Mouse (Mus musculus) stomach, postnatal 0 days (tissue): ENCODE measurements around the gene Hist1h2bp.

Experiments used
- CTCF ChIP-seq: IDR thresholded peaks from 2 replicates; pipeline ENCODE4 v1.5.1; 2016; ENCODE audit warnings: antibody characterized with exemption, low read depth, mild to moderate bottlenecking, moderate library complexity
- EP300 ChIP-seq: optimal IDR thresholded peaks from 2 replicates; pipeline ENCODE3; 2016; ENCODE audit warnings: antibody characterized with exemption

GRCm38 (mm10) chr13:21795584-21795983 lies 8.3 kb downstream of the Hist1h2bp start:
- no peak for TF ChIP-seq CTCF
- TF ChIP-seq EP300 = no peak
